Mouse (Mus musculus) neutrophil, adult 5-6 weeks (primary cell): ENCODE measurements around the gene Stk32c. TPM values are rescaled to one million over a fixed set of nuclear protein-coding genes. Genes with fewer than 3 reads are reported as not detected.

Experiments used
- ATAC-seq: fragments of 151-379, 151-347 bp; 2 replicates; pipeline ENCODE4 v1.8.0; 2017; ENCODE audit warnings: mild to moderate bottlenecking, moderate TSS enrichment; ENCODE audit not compliant: insufficient number of reproducible peaks, poor library complexity, low FRiP score, severe bottlenecking; ENCODE audit errors: extremely low read depth
- total RNA-seq: library from RNA; stranded (forward); fragments of 200-1000 nt; gene quantifications from 2 replicates; pipeline ENCODE4 v1.2.3, GENCODE M21; 2017

The Stk32c gene
- not detected in 2 replicates for total RNA-seq

DNA sequence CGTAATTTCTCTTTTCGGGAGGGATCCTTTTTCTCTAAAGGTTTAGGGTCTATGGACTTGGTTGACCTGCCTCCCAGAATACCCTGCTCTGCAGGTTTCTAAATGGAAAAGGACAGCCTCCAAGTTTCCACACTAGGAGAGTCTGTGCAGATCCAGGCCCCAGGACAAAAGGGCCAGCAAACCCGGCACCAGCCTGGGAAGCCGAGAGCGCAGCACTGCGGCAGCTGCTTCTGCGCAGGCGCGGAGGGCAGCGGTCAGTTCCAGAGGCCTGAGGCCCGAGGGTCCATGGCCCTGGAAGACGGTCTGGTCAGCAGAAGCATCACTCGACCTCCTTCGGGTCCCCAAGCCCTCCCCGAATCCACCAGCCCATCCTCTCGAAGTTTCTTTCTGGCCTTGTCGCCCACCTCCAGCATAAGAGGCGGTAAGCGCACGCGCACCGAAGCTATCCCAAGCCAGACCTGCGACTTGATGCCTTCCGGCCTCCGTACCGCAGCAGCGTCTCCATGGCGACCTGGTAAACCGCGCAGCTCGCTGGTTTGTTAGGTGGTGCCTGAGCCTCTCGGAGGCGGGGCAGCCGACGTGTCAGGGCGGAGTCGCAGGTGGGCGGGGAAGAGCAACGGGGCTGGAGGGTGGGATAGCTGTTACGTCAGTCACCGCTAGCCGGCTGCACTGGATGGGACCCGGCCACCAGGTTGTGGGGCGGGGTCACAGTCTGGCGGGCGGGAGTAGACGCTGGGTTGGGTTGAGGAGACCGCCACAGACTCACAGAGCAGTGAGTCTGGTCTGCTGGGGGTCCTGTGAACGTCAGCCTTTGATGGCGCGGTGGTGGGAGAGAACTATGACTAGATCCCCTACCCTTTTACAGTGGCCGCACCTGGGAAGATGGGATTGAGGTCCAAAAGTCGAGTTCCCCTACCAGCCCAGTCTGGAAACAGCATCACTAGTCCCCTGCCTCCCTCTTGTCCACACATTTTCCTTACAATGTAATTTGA, at the start of gene Stk32c, which contains the start of gene Lrrc27:
TSS of gene Stk32c (minus strand) at position 554 of the 992 bp plus-strand sequence.
TSS of gene Lrrc27 (plus strand) at position 235 of the 992 bp plus-strand sequence.
- ATAC-seq: peak; percentile 97

- ATAC-seq: no peak
Observed at GRCm38 (mm10) chr7:139257752-139258542, 44.8 kb upstream of the Stk32c start.

DNA sequence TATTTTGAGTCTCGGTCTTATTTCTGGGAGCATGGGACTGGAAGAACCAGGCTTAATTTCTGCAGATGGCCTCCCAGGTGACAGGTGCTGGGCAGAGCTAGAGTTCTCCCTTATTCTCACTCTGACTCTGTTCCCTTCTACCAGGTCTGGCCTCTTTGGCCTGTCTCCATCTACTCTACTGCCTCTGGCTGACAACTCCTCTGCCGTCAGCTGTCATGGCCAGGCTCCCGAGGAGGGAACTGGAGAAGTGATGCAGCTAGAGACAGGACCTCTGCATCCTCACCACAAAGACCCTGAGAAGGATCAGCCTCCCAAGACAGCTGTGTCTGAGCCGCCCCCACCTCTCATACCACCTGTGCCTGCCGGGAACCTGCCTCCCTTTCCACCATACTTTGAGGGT, 41.5 kb upstream of the Stk32c start:
- ATAC-seq: no peak

GRCm38 (mm10) chr7:139253462-139253861, 40.4 kb upstream of the Stk32c start:
- no peak for ATAC-seq

GRCm38 (mm10) chr7:139252986-139253385, 39.9 kb upstream of the Stk32c start:
- ATAC-seq: no peak

GRCm38 (mm10) chr7:139252566-139252965, 39.5 kb upstream of the Stk32c start:
- no peak for ATAC-seq

- no peak for ATAC-seq
Observed at GRCm38 (mm10) chr7:139251881-139252301, 38.8 kb upstream of the Stk32c start.

DNA sequence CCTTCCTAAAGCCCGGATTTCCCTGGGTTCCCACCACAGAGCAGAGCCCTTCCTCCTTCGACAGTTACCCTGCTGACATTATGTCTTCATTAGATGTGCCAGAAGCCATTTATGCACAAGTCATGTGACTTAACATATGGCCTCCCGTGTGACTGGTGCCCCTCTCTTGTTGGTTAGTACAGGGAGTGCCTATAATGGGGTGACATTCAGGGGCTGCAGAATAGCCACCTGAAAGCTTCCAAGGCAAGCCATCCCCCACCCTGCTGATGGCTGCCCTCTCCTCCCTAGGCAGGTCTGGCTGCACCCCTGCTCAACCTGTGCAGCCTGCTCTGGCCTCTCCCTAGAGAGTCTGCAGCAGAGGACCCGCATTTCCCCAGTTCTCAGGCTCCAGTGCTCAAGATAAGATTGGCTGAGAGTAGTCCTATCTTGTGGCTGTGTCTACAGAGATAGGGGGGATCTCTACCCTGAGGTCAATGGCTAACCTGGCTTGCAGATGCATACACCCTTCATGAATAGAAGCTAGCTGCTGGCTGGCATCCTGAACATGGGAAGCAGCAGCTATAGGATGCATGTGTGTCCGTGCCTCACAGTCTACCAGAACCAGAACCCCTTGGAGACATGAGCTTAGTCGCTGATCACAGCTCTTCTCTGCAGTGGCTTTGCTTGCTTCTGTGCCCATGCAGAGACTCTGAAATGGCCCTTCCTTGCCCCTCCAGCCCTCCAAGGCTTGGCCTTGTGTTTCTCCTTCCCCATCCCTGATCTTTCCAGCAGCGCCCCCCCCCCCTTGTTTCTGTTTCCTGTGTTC, 36.5 kb upstream of the Stk32c start:
- no peak for ATAC-seq

DNA sequence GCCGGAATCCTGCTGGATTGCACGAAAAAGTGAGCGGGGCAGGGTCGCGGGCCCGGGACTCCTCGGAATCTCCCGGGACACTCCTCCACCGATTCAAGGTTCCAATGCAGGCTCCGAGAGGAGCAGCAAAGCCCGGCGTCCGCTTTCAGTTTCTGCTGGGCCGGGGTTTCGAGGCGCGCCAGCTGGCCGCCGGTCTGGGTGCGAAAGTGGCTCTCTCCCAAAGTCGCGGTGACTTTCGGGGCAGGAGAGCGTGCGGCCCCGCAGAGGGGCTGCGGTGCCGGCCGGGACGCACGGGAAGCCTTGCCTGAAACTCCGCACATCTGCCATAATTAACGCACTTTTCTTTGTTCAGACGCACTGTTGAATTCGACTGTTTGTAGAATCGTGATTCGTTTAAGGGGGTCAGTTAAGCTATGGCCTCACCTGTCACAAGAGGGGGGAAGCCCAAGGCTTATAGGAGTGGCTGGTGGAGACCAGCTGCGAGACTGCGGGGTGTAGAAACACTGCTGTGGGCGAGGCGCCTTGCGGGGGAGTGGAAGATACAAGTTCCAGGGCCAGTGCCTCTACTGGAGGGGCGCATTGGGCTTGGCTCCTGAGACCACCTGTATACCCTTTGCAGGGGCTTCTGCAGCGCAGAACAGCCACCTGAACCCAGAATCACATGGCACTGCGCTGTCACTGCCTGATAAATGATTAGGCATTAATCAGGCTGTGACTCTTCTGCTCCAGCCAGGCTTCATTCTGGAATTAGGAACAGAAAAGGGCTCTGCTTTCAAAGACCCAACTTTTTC, 35.7 kb upstream of the Stk32c start:
- ATAC-seq: no peak

GRCm38 (mm10) chr7:139247881-139248614, 34.9 kb upstream of the Stk32c start, which contains the start of gene Pwwp2b:
Pwwp2b (plus strand) TSS chr7:139248482.
- peak; percentile 46 for ATAC-seq

GRCm38 (mm10) chr7:139246931-139247880, 34.1 kb upstream of the Stk32c start:
- ATAC-seq: no peak

DNA sequence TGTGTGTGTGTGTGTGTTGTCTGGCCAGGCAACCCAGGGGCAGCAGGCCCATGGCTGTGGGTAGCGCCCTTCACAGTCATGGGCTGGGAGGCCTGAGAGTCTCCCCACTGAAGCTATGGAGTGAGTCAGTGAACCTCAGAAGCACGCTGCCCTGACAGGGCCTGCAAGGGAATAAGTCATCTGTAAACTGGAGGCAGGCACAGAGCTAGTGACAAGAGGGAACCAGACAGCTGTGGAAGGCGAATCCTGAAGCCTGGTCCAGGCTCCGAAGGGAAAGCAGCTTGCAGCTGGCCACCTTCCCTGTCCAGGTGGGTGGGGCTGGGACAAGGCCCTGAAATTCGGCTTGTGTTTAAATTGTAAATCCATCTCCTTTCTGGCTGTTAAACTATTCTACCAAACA, 33.0 kb upstream of the Stk32c start:
- ATAC-seq: no peak

DNA sequence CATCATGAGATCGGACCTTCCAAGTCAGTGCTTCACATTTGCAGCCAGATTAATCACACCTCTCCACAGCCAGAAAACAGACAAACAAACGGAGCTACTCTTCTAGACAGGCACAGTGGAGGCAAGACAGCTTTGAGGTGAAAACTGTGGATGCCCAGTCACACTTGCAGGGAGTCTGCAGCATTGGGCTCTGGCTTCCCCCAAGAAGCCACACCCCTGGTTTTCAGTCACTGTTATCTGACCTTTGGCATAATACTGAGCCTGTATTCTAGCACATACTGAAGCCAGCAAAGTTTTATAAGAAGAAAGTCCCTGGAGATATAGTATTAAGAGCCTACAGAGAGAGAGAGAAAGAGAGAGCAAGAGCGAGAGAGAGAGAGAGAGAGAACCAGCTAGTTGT, 26.3 kb upstream of the Stk32c start:
- no peak for ATAC-seq

- ATAC-seq: no peak
Observed at GRCm38 (mm10) chr7:139235651-139236358, 22.7 kb upstream of the Stk32c start.

- ATAC-seq: no peak; the same call in 1 of the 2 replicates
Observed at GRCm38 (mm10) chr7:139234426-139235188, 21.5 kb upstream of the Stk32c start.
